Mouse (Mus musculus): Measurements from ENCODE around the gene Sco1.
"Not testable (repeated sequence)": the region's sequence is repeated elsewhere in the genome, so short reads cannot be mapped to it uniquely, and the experiment has no call there.

The Sco1 gene

GRCm38 (mm10) chr11:67087225-67087624 lies 34.8 kb downstream of the Sco1 start:
- DNase-seq: no peak

GRCm38 (mm10) chr11:67092354-67092753 lies 39.9 kb downstream of the Sco1 start:
- not testable (repeated sequence) for DNase-seq

- DNase-seq: no peak
Observed at GRCm38 (mm10) chr11:67093201-67093600, 40.7 kb downstream of the Sco1 start.

GRCm38 (mm10) chr11:67093652-67094051 lies 41.2 kb downstream of the Sco1 start:
- DNase-seq: no peak

GRCm38 (mm10) chr11:67094470-67094869 lies 42.0 kb downstream of the Sco1 start:
- no peak for DNase-seq

- no peak for DNase-seq
Observed at GRCm38 (mm10) chr11:67097709-67098108, 45.2 kb downstream of the Sco1 start.

- DNase-seq: no peak
Observed at GRCm38 (mm10) chr11:67098427-67098826, 46.0 kb downstream of the Sco1 start.

- DNase-seq: no peak
Observed at GRCm38 (mm10) chr11:67099241-67099640, 46.8 kb downstream of the Sco1 start.

GRCm38 (mm10) chr11:67100169-67100568 lies 47.7 kb downstream of the Sco1 start:
- DNase-seq: peak; percentile 37

- DNase-seq: peak; percentile 62
Observed at GRCm38 (mm10) chr11:67101713-67102112, 49.2 kb downstream of the Sco1 start.

- DNase-seq: no peak
Observed at GRCm38 (mm10) chr11:67103256-67103655, 50.8 kb downstream of the Sco1 start.

GRCm38 (mm10) chr11:67104242-67104641 lies 51.8 kb downstream of the Sco1 start:
- DNase-seq: no peak

GRCm38 (mm10) chr11:67104714-67105113 lies 52.2 kb downstream of the Sco1 start:
- no peak for DNase-seq

GRCm38 (mm10) chr11:67105689-67106088 lies 53.2 kb downstream of the Sco1 start:
- DNase-seq: no peak

- DNase-seq: no peak
Observed at GRCm38 (mm10) chr11:67106973-67107372, 54.5 kb downstream of the Sco1 start.

- peak; percentile 68 for DNase-seq
Observed at GRCm38 (mm10) chr11:67110168-67110948, 57.9 kb downstream of the Sco1 start.

GRCm38 (mm10) chr11:67112019-67112850 lies 59.8 kb downstream of the Sco1 start:
- peak; percentile 83 for DNase-seq

GRCm38 (mm10) chr11:67112851-67113202 lies 60.4 kb downstream of the Sco1 start:
- peak; percentile 72 for DNase-seq

- DNase-seq: no peak
Observed at GRCm38 (mm10) chr11:67113381-67113780, 60.9 kb downstream of the Sco1 start.

- no peak for DNase-seq
Observed at GRCm38 (mm10) chr11:67114261-67114660, 61.8 kb downstream of the Sco1 start.

- no peak for DNase-seq
Observed at GRCm38 (mm10) chr11:67114901-67115300, 62.4 kb downstream of the Sco1 start.

Measured in thymus, postnatal 4 days (tissue).